Mouse (Mus musculus): ENCODE data around the gene A530064D06Rik. TPM values are rescaled to one million over a fixed set of nuclear protein-coding genes. Genes with fewer than 3 reads are reported as not detected.

The A530064D06Rik gene
- 0.52 and 0.69 TPM in 2 replicates for polyA plus RNA-seq (2012; rRNA removed)

DNA sequence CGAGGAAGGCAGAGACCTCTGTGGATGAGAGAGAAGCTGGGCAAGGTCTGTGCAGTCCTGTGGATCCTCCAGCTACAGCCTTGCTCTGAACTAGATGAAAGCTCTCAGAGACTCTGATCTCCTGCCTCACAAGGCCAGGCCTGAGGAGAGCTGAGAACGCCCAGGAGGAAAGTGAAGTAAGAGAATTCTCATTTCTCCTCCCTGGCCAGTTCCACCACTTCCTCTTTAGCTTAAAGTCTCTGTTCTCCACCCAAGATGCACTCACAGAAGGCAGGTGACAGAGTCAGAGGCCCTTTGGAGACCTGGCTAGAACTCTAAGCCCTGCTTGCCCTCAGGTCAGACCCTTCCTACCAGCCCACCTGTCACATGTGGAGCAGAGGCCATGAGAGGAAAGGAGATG, at the start of gene A530064D06Rik:
Gene A530064D06Rik (minus strand): TSS at position 173 of the 400 bp plus-strand sequence.

DNA sequence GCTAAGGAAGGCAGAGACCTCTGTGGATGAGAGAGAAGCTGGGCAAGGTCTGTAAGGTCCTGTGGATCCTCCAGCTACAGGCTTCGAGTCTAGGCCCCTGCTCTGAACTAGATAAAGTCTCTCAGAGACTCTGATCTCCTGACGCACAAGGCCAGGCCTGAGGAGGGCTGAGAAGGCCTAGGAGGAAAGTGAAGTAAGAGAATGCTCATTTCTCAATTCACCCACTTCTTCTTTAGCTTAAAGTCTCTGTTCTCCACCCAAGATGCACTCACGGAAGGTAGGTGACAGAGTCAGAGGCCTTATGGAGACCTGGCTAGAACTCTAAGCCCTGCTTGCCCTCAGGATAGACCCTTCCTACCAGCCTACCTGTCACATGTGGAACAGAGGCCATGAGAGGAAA, 21.0 kb downstream of the A530064D06Rik start, which contains the start of gene 9830107B12Rik:
Gene 9830107B12Rik (minus strand): TSS at position 149 of the 400 bp plus-strand sequence.

Other genes starting within 250 kb of the A530064D06Rik start
- 151 and 163 TPM in 2 replicates for gene Foxp4, start 242.6 kb downstream of the A530064D06Rik start, polyA plus RNA-seq (2012; rRNA removed)
- not detected in 2 replicates for gene 1700122O11Rik, start 129.0 kb downstream of the A530064D06Rik start, polyA plus RNA-seq (2012; rRNA removed)
- gene 1700067P10Rik, start 78.0 kb downstream of the A530064D06Rik start, polyA plus RNA-seq (2012; rRNA removed): not detected in 2 replicates
- gene 9830107B12Rik, start 21.0 kb downstream of the A530064D06Rik start, polyA plus RNA-seq (2012; rRNA removed): 0.14 TPM in 1 of 2 replicates, not detected in the other
- gene Trem1, start 65.5 kb upstream of the A530064D06Rik start, polyA plus RNA-seq (2012; rRNA removed): 0.05 and 0.07 TPM in 2 replicates
- gene Trem3, start 80.5 kb upstream of the A530064D06Rik start, polyA plus RNA-seq (2012; rRNA removed): not detected in 2 replicates
- gene Treml4, start 97.0 kb upstream of the A530064D06Rik start, polyA plus RNA-seq (2012; rRNA removed): 0.20 and 1.3 TPM in 2 replicates
- 1.2 and 1.5 TPM in 2 replicates for gene Treml2, start 132.2 kb upstream of the A530064D06Rik start, polyA plus RNA-seq (2012; rRNA removed)
- 0.17 and 0.45 TPM in 2 replicates for gene B430306N03Rik, start 148.9 kb upstream of the A530064D06Rik start, polyA plus RNA-seq (2012; rRNA removed)
- 5.6 and 6.1 TPM in 2 replicates for gene Trem2, start 179.1 kb upstream of the A530064D06Rik start, polyA plus RNA-seq (2012; rRNA removed)
- 0.19 TPM in 1 of 2 replicates, not detected in the other for gene Treml1, start 192.6 kb upstream of the A530064D06Rik start, polyA plus RNA-seq (2012; rRNA removed)
- gene Nfya, start 242.6 kb upstream of the A530064D06Rik start, polyA plus RNA-seq (2012; rRNA removed): 51.0 and 57.7 TPM in 2 replicates
- gene Oard1, start 242.7 kb upstream of the A530064D06Rik start, polyA plus RNA-seq (2012; rRNA removed): 4.6 and 6.7 TPM in 2 replicates